Mouse (Mus musculus): ENCODE results near the gene Phactr2.

Gene Phactr2

DNA sequence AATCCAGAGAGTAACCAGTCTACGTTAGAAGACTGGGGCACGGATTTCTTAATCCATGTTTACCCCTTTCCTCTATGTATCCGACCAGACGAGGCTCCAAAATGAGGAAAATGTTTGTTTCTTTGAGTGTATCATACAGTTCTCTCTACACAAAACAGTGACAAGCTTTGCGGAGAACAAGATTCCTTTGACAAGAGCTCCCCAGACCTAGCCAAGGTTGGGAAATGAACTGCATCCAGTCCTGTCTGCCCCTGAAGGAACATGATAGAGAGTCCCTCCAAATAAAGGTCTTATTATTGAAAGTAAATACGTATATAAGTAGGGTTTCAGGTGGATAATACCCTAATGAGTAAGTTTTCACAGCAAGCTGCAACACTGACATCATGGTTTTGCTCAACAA is 199.1 kb downstream of the Phactr2 start:
- DNase-seq (ENCODE audit: low read depth, low spot score): no peak

DNA sequence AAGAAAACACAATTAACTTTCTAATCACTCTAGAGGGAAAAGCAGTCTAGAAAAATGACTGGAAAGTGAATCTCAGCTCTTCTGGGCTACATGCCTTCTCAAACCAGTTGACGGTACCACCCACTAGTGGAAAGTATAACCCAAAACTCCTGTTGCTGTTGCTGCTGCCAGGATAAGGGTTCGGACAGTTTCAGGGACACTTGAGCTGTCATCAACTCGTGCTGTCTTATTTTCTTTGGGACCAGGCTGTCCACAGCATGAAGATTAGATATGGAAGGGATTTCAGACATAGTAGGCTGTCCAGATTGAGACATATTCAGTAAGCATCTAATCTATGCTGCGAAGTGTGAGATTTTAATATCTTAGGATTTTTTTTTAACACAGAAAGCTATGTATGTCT is 199.5 kb downstream of the Phactr2 start:
- DNase-seq (ENCODE audit: low read depth, low spot score): no peak

- no peak for DNase-seq (ENCODE audit: low read depth, low spot score)
Measured at GRCm38 (mm10) chr10:13273756-13274155, 200.5 kb downstream of the Phactr2 start.

DNA sequence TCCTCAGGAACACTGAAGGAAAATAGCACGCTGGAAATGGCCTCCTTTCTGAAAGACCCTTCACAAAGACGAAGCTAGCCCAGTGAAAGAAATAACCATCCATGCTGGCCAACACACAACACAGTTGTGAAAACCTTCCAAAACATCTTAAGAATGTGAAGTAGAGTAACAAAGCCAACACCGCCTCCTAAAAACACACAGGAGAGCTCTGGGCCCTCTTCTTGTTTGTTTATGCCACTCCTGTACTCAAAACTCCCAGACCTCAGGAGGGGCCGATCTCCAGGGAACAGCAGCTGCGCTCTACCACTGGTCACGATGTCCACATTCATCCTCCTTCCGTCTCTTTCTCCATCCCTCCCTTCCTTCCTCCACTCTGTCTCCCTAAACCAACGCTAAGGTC is 202.5 kb downstream of the Phactr2 start:
- DNase-seq (ENCODE audit: low read depth, low spot score): no peak

DNA sequence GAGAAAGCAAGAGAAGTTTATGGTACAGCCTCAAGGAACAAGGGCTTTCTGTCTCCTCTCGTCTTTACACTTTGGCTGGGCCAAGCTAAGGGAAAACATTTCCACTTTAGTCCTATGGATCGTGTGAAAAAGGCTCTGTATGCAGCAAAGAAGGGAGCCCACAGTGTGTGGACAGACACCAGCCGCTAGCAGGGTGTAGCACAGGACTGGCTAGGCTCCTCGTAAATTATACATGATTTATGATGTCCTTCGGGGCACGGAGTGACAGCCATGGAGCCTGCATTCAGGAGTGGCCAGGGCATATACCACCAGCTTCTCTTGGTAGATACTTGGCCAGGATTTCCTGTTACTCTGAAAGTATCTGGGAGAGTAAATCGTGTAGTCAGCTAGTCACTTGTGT is 203.1 kb downstream of the Phactr2 start:
- DNase-seq (ENCODE audit: low read depth, low spot score): no peak

DNA sequence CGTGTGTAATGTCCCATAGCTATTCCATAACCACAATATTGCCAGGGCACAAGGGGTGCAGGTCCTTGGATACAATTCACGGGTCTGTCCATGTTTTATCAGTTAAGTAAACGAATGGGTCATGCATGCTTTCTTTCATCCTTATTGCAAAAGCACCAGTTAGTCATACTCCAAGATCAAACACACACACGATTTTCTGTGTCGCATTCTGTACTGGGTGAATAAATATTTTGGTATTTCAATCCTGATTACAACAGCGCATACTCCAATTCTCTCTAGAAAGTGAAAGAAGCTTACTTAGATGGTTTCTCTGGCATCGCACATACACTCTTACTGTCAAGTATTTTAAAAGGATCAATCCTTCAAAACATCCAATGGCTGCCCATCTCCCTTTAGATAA is 203.9 kb downstream of the Phactr2 start:
- DNase-seq (ENCODE audit: low read depth, low spot score): no peak

DNA sequence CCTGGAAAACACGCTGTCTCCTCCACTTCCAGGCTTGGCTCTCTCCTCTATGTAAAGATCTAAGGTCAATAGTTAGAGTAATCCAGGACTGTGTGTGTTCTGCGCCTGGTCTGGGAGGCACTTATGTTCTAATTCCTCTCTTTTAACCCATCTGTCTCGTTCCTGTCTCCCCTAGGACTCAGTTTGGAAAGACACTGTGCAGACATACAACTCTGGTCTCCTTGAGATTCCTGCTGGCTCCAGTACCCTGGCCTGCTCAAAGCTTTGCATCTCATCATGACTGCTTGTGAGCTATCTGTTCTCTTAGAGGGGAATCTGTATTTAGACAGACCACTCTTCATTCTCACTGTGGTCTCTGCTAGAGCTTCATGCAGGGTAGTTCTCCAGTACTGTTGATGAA is 215.0 kb downstream of the Phactr2 start:
- no peak for DNase-seq (ENCODE audit: low read depth, low spot score)

DNA sequence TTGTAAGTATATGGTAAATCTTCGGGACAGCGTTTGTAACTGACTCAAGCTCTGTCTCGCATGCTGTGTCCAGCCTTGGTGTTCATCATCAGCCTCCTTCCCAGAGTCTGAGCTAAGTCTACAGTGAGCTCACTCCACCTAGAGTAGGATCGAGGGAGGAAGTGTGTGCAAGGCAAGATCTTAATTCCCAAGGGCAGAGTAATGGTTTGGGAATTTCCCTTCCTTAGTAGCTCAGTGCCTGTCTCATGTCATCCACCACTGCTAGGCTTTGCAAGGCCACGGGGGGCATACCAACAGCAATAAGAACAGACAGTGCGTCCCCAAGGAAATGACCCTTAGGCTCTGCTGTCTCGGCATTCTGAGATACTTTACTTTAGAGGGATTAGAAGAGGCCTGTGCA is 218.0 kb downstream of the Phactr2 start:
- no peak for DNase-seq (ENCODE audit: low read depth, low spot score)

- no peak for DNase-seq (ENCODE audit: low read depth, low spot score)
Measured at GRCm38 (mm10) chr10:13250280-13250679, 223.9 kb downstream of the Phactr2 start.

DNA sequence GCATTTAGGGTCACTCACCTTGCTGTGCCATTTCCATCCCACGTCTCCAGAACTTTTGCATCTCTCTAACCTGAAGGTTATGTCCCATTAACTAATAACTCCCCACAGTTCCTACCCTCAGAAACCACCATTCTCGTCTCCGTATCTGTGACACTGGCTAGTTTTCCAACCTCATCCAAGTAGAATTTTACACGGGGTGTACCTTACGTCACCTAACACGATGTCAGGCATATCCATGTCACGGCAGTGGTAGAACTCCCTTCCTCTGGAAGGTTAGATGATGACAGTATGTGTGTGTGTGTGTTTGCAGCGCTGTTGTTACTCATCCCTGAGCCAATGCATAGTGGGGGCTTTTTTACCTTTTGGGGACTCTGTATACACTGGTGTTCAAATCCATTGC is 225.1 kb downstream of the Phactr2 start:
- no peak for DNase-seq (ENCODE audit: low read depth, low spot score)

DNA sequence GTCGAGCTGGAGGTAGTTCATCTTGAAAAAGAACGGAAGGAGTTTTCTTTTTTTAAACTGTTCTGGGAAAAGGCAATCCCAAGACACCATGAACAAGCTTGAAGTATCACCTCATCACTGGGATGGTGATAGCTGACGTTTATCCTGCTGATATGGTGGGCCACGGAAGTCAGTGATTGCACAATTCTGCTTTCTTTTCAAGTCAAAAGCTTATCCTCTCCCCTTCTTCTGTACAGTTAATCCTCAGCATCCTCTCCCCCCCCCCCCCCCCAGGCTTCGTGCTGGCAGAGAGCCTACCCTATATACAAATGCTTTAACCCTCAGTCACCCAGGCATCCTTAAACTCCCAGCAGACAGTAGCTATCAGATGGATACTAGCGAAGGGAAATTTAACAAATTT is 228.5 kb downstream of the Phactr2 start:
- no peak for DNase-seq (ENCODE audit: low read depth, low spot score)

- no peak for DNase-seq (ENCODE audit: low read depth, low spot score)
Measured at GRCm38 (mm10) chr10:13244192-13244591, 230.0 kb downstream of the Phactr2 start.

DNA sequence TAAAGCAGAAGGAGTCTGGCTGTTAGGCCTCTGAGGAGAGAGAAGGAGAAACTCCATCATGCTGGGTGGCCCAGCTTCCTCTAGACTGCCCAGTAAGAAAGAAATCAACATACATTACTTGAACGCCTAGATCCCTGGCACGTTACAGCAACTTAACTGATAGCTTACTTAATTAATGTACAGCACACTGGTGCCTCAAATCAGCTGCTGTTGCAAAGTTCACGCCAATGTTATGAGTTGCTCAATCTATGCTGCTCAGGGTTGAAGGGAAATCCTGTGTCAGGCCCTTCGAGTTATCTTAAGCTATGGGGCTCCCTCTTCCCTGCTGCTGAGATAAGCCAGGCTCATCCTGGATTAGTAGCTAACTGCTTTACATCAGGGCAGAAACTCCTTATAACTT is 233.8 kb downstream of the Phactr2 start:
- no peak for DNase-seq (ENCODE audit: low read depth, low spot score)

- DNase-seq (ENCODE audit: low read depth, low spot score): no peak
Measured at GRCm38 (mm10) chr10:13238188-13238587, 236.0 kb downstream of the Phactr2 start.

DNA sequence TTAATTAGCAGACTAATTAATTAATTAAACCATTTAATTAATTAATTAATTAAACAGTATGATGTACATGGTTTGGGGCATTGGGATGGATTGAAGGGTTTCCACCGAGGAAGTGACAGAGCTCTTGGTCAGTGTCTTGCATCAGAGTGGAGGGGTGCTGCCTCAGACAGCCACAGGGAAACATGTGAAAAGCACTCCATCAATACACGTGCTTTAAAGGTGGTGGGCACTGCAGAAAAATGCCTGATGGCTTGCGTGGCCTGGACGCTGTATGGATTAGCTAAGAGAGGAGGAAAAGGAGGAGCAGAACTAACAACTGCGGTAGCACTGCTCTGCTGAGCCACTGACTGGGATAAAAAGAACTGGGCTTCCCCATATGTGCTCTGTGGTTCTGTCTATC is 237.3 kb downstream of the Phactr2 start:
- DNase-seq (ENCODE audit: low read depth, low spot score): no peak

DNA sequence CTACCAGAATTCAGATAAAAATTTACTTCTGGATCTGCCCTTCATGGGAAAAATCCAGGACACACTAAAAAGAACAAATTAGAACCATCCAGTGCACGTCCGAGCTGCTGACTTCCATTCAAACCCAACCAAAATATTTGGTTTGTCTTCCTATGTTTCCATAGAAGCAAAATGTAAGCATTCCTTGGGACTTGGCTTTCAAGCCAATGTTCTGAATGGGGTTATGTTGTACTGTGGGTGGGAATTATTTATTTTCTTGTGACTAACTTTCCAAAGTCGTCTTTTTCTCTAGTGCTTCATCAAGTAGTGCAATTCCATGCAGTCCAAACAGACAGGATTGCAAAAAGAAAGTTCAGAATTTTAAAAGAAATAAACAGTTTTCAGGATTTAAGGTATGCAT is 239.7 kb downstream of the Phactr2 start:
- DNase-seq (ENCODE audit: low read depth, low spot score): no peak

DNA sequence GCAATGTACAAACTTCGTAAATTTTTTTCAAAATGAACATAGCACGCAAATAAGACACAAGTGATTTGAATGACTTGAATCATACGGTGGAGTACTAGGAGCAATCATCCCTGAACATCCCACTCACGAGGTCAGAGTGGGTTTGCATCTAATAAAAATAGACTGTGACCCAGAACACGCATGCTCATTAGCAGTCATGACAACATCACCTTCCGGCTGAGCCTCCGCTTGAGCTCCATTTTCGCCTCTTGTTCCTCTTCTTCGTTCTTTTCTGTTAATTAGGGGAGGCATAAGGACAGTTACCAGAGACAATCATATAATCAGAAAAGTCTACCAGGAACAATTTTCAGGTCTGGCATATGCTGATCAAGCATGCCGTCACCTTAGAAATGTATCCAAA is 240.3 kb downstream of the Phactr2 start:
- DNase-seq (ENCODE audit: low read depth, low spot score): no peak

DNA sequence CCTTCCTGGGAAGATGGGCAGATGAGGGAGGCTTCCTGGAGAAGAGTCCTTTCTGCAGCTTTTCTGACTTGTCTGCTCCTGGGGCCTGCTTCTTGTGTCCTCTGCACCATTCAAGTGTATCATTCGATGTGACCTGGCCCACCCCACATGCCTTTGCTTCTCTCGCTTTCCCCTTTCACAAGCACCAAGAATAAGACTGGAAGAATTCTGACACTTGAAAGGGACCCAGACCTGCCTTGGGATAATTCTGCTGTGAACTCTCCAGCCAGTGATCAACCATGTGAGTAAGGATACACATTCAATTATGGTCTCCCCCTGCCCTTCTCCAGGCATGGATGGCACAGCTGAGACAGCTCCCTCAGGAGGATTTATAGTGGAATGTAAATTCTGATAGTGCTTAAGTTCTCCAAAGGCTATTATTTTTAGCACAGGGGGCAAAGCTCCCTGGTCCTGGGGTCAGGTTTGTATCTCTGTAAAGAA is 241.0 kb downstream of the Phactr2 start:
- no peak for DNase-seq (ENCODE audit: low read depth, low spot score)

- no peak for DNase-seq (ENCODE audit: low read depth, low spot score)
Measured at GRCm38 (mm10) chr10:13232443-13233142, 241.6 kb downstream of the Phactr2 start.

DNA sequence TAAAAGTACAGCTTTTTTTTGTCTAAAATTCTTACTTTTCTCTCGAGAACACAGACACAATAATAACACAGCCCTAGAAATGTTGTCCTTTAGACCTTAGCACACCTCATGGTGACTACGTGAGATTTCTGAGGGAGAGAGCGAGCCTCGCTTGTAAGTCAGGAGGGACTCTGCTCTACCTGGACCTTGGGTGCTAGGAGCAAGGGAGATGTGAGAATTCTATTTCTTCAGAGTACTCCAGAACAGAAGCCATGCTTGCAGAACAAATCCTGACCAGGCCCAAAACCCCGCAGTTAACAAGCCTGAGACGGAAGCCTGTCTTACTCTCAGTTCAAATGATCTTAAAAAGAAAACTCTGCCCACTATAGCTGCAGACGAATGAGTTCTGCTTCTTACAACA is 243.5 kb downstream of the Phactr2 start:
- no peak for DNase-seq (ENCODE audit: low read depth, low spot score)

DNA sequence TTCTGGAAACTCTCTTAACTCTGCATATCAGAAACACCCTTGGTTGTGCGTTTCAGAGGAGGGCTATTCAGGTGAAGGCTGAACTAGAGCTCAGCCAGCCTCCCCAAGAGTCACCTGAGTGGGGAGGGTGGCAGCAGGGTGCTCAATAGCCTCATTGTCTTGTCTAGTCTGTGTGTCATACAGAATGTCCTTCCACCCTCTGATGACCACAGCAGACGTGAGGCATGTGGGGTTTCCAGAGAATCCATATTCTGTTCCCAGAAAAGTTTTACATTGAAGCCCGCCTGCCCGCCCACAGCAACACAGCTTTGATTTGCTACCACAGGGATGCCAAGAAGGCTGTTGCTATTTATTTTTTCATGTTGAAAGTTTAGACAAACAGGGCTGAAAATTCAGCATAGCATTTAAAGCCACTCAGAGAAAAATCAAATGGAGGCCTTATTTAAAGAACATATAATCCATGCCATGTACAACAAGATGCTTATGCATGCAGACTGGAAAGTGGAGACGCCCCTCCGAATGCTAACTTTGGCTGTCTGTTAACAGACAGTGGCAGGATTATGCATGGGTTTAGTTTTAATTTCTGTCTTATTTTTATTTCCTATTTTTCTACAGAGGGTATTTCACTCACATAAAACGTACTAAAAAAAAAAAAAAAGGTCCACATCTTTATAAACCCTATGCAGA is 248.7 kb downstream of the Phactr2 start:
- no peak for DNase-seq (ENCODE audit: low read depth, low spot score)

DNA sequence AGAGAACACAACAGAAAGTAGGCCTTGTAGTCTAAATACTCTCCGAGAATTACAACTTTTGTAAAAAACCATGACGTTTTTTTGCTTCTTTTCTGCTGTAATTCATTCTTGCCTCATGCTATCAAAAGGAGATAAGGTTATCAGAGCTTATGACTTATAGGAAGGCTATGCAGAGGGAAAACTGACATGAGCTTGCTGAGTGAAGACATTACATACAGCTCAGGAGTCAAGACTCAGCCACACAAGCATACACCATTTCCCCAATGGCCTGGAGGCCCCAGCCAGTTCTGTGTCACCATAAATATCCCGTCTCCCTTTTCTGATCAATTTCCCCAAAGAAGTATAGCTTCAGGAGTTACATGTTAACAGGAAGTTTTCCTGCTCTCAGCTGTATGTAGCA is 252.1 kb downstream of the Phactr2 start:
- DNase-seq (ENCODE audit: low read depth, low spot score): no peak

DNA sequence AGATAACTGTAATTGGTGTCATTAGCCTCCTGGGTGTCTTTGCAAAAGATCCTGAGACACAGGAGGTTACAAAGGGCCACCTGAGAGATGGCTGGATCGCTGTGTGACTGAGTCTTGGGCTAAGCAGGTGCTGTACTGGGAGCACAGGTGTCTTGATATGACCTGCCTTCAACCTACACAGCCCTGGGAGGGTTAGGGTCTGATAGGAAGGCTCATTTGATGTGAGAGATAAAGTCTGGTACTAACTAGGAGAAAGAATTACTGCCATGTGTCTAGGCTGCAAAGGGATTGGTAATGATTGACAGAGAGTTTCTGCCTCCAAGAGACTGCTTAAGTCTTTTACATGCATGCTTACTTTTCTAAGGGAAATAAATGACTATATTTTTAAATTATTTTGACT is 254.2 kb downstream of the Phactr2 start:
- DNase-seq (ENCODE audit: low read depth, low spot score): no peak

All from ES-CJ7 (cell line).